Mouse (Mus musculus) hindbrain, postnatal 0 days (tissue): ENCODE results near the gene Batf3. TPM values are rescaled to one million over a fixed set of nuclear protein-coding genes. Genes with fewer than 3 reads are reported as not detected.

Experiments used
- ATAC-seq: fragments of 200-750 bp; cut with Nextera tagmentation; 2 replicates; pipeline ENCODE4 v1.8.0; 2017; ENCODE audit warnings: mild to moderate bottlenecking, moderate TSS enrichment, moderate library complexity
- DNase-seq: peaks from one replicate; pipeline ENCODE4 v3.0.0-alpha.2; 2015; ENCODE audit warnings: low spot score
- H3K27ac ChIP-seq: fragments of 300-500 bp; sonication (generic); 2 replicates; pipeline ENCODE4 v1.5.1; 2014; ENCODE audit warnings: mild to moderate bottlenecking
- H3K27me3 ChIP-seq: fragments of 300-500 bp; sonication (generic); 2 replicates; pipeline ENCODE4 v1.6.1; 2014; ENCODE audit warnings: low read length, mixed read lengths; ENCODE audit not compliant: insufficient read depth
- H3K36me3 ChIP-seq: fragments of 300-500 bp; sonication (generic); 2 replicates; pipeline ENCODE4 v1.6.1; 2014; ENCODE audit warnings: low read length, mixed read lengths; ENCODE audit not compliant: insufficient read depth
- H3K4me1 ChIP-seq: fragments of 300-500 bp; sonication (generic); 2 replicates; pipeline ENCODE4 v1.6.1; 2014; ENCODE audit warnings: antibody characterized with exemption, low read length, mixed read lengths; ENCODE audit not compliant: insufficient read depth
- H3K4me2 ChIP-seq: fragments of 300-500 bp; sonication (generic); 2 replicates; pipeline ENCODE4 v1.6.1; 2014; ENCODE audit warnings: low read depth, mild to moderate bottlenecking, low read length, moderate library complexity, mixed read lengths
- H3K4me3 ChIP-seq: fragments of 300-500 bp; sonication (generic); 2 replicates; pipeline ENCODE4 v1.5.1; 2014; ENCODE audit warnings: low read length
- H3K9ac ChIP-seq: fragments of 300-500 bp; sonication (generic); replicated peaks from 2 replicates; pipeline ENCODE4 v1.6.1; 2014; ENCODE audit warnings: mild to moderate bottlenecking, low read length, moderate library complexity, mixed read lengths
- H3K9me3 ChIP-seq: fragments of 300-500 bp; sonication (generic); 2 replicates; pipeline ENCODE4 v1.6.1; 2016; ENCODE audit warnings: low read length, mixed read lengths
- CTCF ChIP-seq: IDR thresholded peaks from 2 replicates; pipeline ENCODE4 v1.5.1; 2016; ENCODE audit warnings: antibody characterized with exemption, control low read depth, low read depth
- WGBS: fragments of 180-500 bp; shearing (Covaris S2); extraction: QIAGEN DNeasy Blood & Tissue Kit; methylation state at CpG from one replicate; pipeline ENCODE4 v1.1.7; 2014; 5-methylcytosine and 5-hydroxymethylcytosine counted together
- polyA plus RNA-seq: library from polyadenylated mRNA; unstranded; fragments of >200 nt; fragmentation: Nextera tagmentation; extraction: Ambion mirVana; gene quantifications from 2 replicates; pipeline ENCODE4 v1.2.1, GENCODE M21; 2015
- total RNA-seq: library from RNA; depleted of rRNA; stranded (reverse); fragments of >200 nt; gene quantifications from 2 replicates; pipeline ENCODE4 v1.2.3, GENCODE M21; 2014

Batf3 gene
- total and polyA plus RNA-seq, 2 experiments from 2014 or later: 1.0 to 4.1 TPM

- H3K9ac ChIP-seq: no peak overlapping the region
- H3K27ac ChIP-seq: no peak overlapping the region
- DNase-seq (no peak), ATAC-seq (no peak)
- H3K4me1 ChIP-seq: no peaks in the 10 kb centered on the region
- no peaks in the 10 kb centered on the region for H3K9me3 ChIP-seq
- no peaks in the 10 kb centered on the region for H3K27me3 ChIP-seq
- no peak overlapping the region for H3K4me3 ChIP-seq
- TF ChIP-seq CTCF: no peak
- H3K4me2 ChIP-seq: no peak overlapping the region
- 0 out of 2 replicates have a peak, but pooled peaks cover 6% of the 10 kb centered on the region for H3K36me3 ChIP-seq
- WGBS: 87% methylated on average over 16 of the region's 16 CpGs
Measured at GRCm38 (mm10) chr1:191072329-191072913, 25.2 kb upstream of the Batf3 start.

- Histone ChIP-seq H3K9ac (no peak overlapping the region), H3K27ac (no peak overlapping the region)
Measured at GRCm38 (mm10) chr1:191073001-191073400, 24.6 kb upstream of the Batf3 start.

GRCm38 (mm10) chr1:191073486-191073885, 24.2 kb upstream of the Batf3 start:
- no peak for TF ChIP-seq CTCF
- Histone ChIP-seq H3K9ac (no peak overlapping the region), H3K4me2 (no peak overlapping the region), H3K4me1 (no peaks in the 10 kb centered on the region), H3K27ac (no peak overlapping the region), H3K36me3 (0 out of 2 replicates have a peak, but pooled peaks cover 6% of the 10 kb centered on the region), H3K4me3 (no peak overlapping the region), H3K9me3 (no peaks in the 10 kb centered on the region), H3K27me3 (no peaks in the 10 kb centered on the region)
- no peak for ATAC-seq
- WGBS: 93% methylated on average over 4 of the region's 4 CpGs
- no peak for DNase-seq

More at GRCm38 (mm10) chr1:191073001-191073400, 24.6 kb upstream of the Batf3 start:
- Histone ChIP-seq H3K27me3 (no peaks in the 10 kb centered on the region), H3K4me3 (no peak overlapping the region), H3K36me3 (0 out of 2 replicates have a peak, but pooled peaks cover 6% of the 10 kb centered on the region), H3K4me2 (no peak overlapping the region), H3K9me3 (no peaks in the 10 kb centered on the region), H3K4me1 (no peaks in the 10 kb centered on the region)
- ATAC-seq (no peak), DNase-seq (peak; percentile 33)
- TF ChIP-seq CTCF: no peak
- 51% methylated on average over 6 of the region's 6 CpGs for WGBS

- H3K4me2 ChIP-seq: no peak overlapping the region
- TF ChIP-seq CTCF: peak; percentile 81
- H3K4me1 ChIP-seq: no peaks in the 10 kb centered on the region
- no peaks in the 10 kb centered on the region for H3K27me3 ChIP-seq
- no peak overlapping the region for H3K9ac ChIP-seq
- DNase-seq (peak; percentile 82), ATAC-seq (no peak)
- no peak overlapping the region for H3K4me3 ChIP-seq
- no peaks in the 10 kb centered on the region for H3K9me3 ChIP-seq
- WGBS: 62% methylated on average over 10 of the region's 10 CpGs
- no peak overlapping the region for H3K27ac ChIP-seq
- 0 out of 2 replicates have a peak, but pooled peaks cover 6% of the 10 kb centered on the region for H3K36me3 ChIP-seq
Measured at GRCm38 (mm10) chr1:191075199-191075883, 22.3 kb upstream of the Batf3 start.

- Histone ChIP-seq H3K27ac (no peak overlapping the region), H3K4me3 (no peak overlapping the region), H3K9me3 (no peaks in the 10 kb centered on the region), H3K4me2 (no peak overlapping the region), H3K4me1 (no peaks in the 10 kb centered on the region), H3K36me3 (no peaks in the 10 kb centered on the region; the same call in 1 of the 2 replicates), H3K27me3 (no peaks in the 10 kb centered on the region), H3K9ac (no peak overlapping the region)
- no peak for TF ChIP-seq CTCF
- DNase-seq (no peak), ATAC-seq (no peak)
- WGBS: 93% methylated on average over 8 of the region's 8 CpGs
Measured at GRCm38 (mm10) chr1:191083230-191083629, 14.4 kb upstream of the Batf3 start.

- Histone ChIP-seq H3K27me3 (no peaks in the 10 kb centered on the region), H3K36me3 (no peaks in the 10 kb centered on the region; the same call in 1 of the 2 replicates), H3K9me3 (no peaks in the 10 kb centered on the region), H3K27ac (no peak overlapping the region), H3K9ac (no peak overlapping the region), H3K4me3 (no peak overlapping the region), H3K4me1 (no peaks in the 10 kb centered on the region), H3K4me2 (no peak overlapping the region)
- peak; percentile 68 for DNase-seq
- 70% methylated on average over 5 of the region's 5 CpGs for WGBS
- ATAC-seq: no peak
- TF ChIP-seq CTCF: peak; percentile 73
Measured at GRCm38 (mm10) chr1:191084951-191085559, 12.6 kb upstream of the Batf3 start.
